Mouse (Mus musculus) cortical plate, adult 2 months (tissue): ENCODE data around the gene Crk. TPM values are rescaled to one million over a fixed set of nuclear protein-coding genes. Genes with fewer than 3 reads are reported as not detected.
A peak's percentile ranks its signal among the peaks of the same experiment; 100 is the strongest.

Experiments used
- H3K27ac ChIP-seq: fragments of 200-500 bp; 2 replicates; pipeline ENCODE4 v1.5.1; 2012; ENCODE audit warnings: low read length, control low read depth, inconsistent platforms; ENCODE audit not compliant: insufficient read depth
- H3K4me1 ChIP-seq: fragments of 200-500 bp; 2 replicates; pipeline ENCODE4 v1.6.1; 2011; ENCODE audit warnings: low read length; ENCODE audit not compliant: control insufficient read depth, insufficient read depth
- H3K4me3 ChIP-seq: fragments of 200-500 bp; 2 replicates; pipeline ENCODE4 v1.5.1; 2011; ENCODE audit warnings: mild to moderate bottlenecking, low read length, control low read depth; ENCODE audit not compliant: insufficient read depth
- CTCF ChIP-seq: fragments of 200-500 bp; IDR thresholded peaks from 2 replicates; pipeline ENCODE4 v1.5.1; 2011; ENCODE audit warnings: mild to moderate bottlenecking, control low read depth, low read length; ENCODE audit not compliant: insufficient read depth; ENCODE audit errors: extremely low read depth
- POLR2A ChIP-seq: fragments of 200-500 bp; IDR thresholded peaks from 2 replicates; pipeline ENCODE4 v1.6.1; 2011; ENCODE audit warnings: mild to moderate bottlenecking, low read length, control low read depth; ENCODE audit not compliant: insufficient read depth; ENCODE audit errors: extremely low read depth
- polyA plus RNA-seq: library from polyadenylated mRNA; depleted of rRNA; stranded (reverse); fragments of >200 nt; gene quantifications from 2 replicates; pipeline ENCODE4 v1.2.3, GENCODE M21; 2012; rRNA removed

Crk gene
- 80.5 and 82.5 TPM in 2 replicates for polyA plus RNA-seq

DNA sequence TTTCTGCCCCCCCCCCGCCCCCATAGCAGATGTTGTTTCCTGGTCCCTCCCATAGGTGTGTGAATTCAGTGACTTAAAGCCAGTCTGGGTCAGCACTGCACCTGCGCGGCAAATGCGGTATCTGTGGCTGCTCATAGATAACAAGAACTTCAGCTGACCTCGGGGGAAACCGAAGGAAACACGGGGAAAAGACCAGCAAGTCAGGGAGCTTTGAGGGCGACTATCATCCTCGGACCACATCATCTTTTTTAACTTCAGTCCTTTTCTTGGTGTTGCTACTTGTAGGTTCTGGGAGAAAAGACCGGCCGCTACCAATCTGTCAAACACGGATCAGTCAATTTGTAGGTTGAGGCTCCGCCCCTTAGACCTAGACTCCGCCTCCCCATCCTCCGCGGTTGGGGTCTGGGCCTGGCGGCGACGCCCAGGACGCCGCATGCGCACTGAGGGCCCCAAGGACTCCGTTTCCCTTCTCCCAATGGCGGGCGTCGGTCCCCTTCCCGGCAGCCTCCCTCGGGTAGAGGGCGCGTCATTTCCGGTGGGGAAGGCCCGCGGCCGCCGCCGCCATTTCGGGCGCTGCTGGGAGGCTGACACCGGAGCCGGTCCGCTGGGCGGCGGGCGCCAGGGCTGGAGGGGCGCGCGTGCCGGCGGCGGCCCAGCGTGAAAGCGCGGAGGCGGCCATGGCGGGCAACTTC, at the start of gene Crk:
TSS of gene Crk (plus strand) at position 513 of the 692 bp plus-strand sequence.
- peak within 1 kb of the TSS; percentile 95 for H3K4me3 ChIP-seq
- peak within 1 kb of the TSS; percentile 90 for H3K27ac ChIP-seq
- TF ChIP-seq POLR2A, result 0 out of 2 replicates have a peak, but pooled peaks have one; percentile 49
- no peak for TF ChIP-seq CTCF
- H3K4me1 ChIP-seq, result peaks cover 1% of the 10 kb centered on the region; the same call in 1 of the 2 replicates

DNA sequence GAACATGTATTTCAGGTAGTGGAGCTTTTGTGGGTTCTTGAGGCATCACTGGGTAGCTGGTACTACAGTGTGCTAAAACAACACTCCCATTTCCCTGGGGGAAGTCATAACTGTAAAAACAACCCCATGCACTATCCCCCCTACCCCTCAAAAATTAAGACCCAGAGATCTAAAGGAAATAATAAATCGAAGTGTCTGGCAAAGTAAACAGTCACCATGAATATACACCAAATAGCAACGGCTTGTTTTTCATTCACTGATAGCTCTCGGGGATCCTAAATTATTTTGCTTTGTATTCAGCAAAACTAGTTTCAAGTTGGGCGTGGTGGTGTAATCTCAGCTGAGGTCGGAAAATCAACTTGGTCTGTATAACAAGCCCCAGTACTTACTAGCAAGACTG, 49.0 kb upstream of the Crk start:
- Histone ChIP-seq H3K27ac (no peak overlapping the region), H3K4me3 (peak overlapping the region; percentile 73; the same call in 1 of the 2 replicates), H3K4me1 (peaks cover 6% of the 10 kb centered on the region; the same call in 1 of the 2 replicates)
- no peak for TF ChIP-seq POLR2A
- TF ChIP-seq CTCF, result no peak

DNA sequence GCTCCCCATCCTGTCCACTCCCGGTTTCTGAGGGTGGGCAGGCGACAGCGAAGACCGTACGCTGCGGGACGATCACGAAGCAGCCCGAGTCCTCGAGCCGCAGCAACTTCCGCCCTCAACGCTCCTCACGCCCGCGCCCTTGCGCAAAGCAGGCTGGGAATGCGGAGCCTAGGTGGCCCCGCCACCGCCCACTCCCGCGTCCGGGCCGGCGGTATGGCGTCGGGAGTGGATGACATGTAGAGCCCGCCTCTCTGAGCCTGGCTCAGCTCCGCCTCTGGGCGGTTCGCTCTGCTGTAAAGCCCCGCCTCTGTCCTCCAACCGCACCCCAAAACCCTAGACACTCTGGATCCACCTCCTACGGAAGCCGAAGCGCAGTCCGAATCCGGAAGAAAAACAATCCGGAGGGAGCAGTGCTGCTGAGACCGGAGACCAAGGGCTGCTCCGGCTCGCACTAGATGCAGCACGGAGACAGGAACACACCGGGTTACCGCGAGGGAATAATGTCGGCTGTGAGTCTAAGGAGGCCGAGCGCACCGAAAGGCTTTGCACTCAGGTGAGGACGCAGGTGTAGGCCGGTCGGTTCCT, 48.3 kb upstream of the Crk start, which contains the start of gene Inpp5k:
TSS of gene Inpp5k (plus strand) at position 344 of the 585 bp plus-strand sequence.
- Histone ChIP-seq H3K4me1 (peaks cover 6% of the 10 kb centered on the region; the same call in 1 of the 2 replicates), H3K4me3 (peak within 1 kb of the TSS; percentile 73), H3K27ac (no peak within 1 kb of the TSS)
- TF ChIP-seq POLR2A, result peak; percentile 83
- TF ChIP-seq CTCF, result no peak

DNA sequence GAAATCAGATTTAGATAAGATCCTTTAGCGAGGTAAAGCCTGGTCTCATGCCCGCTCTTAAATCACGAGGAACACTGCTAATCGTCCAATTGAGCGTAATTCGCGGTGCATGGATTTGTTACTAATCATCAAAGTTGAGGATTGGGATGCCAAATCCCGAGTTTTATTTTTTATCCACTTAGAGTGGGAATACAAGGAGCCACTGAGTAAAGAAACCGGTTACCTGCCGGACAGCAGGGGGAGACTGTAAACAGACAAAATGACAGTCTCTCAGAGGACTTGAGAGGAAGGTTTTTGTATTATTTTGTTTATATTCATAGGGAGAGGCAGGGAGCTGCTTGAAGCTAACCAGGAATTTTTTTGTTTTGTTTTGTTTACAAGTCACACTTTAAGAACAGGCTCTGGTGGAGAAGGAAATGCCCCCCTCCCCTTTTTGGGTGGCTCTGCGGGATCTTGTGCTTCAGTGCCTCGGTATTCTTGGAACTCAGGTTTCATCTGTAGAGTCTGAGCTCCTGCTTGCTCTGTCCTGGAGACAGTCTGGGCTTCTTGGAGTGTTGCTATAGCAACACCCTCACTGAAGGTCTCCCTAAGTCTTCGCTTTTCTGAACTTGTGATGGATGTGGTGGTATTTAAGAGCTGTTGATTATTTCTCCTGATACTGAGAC, 47.4 kb upstream of the Crk start:
- peak overlapping the region; percentile 73 for H3K4me3 ChIP-seq

DNA sequence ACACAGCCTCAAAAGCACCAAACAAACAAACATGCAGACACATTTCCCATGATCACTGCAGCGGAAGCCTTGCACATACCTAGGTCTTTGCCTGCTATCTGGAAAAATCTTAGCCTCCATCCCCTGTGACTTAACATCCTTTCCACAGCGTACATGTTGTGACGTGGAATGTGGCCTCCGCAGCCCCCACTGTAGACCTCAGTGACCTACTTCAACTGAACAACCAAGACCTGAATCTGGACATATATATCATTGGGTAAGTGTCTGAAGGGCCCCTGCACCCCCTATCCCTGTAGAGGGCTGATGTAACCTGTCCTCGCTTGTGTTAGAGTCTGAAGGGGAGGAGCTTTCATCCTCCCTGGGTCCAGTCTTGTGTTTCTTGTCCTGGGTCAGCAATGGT, 46.1 kb upstream of the Crk start:
- H3K27ac ChIP-seq, result no peak overlapping the region
- no peak overlapping the region for H3K4me3 ChIP-seq
- TF ChIP-seq CTCF (no peak), POLR2A (no peak)
- H3K4me1 ChIP-seq, result peaks cover 6% of the 10 kb centered on the region; the same call in 1 of the 2 replicates

More for the DNA sequence above, 47.4 kb upstream of the Crk start:
- no peak for TF ChIP-seq POLR2A
- peak; percentile 5; the same call in 1 of the 2 replicates for TF ChIP-seq CTCF
- Histone ChIP-seq H3K4me1 (peaks cover 6% of the 10 kb centered on the region; the same call in 1 of the 2 replicates), H3K27ac (no peak overlapping the region)

DNA sequence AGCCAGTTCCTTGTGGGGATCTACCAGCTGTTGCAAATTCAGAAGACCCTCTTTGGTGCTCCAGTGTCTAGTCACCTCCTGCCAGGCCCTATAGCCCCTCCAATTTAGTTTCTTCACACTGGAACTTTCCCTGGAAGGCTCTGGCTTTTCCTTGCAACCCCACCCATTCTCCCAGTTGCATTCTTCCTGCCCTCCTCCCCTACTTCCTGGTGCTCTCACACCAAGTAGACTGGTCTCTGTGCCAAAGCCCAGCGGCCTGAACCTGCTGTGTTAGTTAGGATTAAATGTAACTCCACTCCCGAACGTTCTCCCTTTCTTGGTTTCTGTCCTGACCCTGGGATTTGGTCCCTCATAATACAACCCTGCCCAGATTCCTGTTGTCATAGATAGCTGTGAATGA, 44.3 kb upstream of the Crk start:
- H3K4me1 ChIP-seq, result peaks cover 6% of the 10 kb centered on the region; the same call in 1 of the 2 replicates
- no peak overlapping the region for H3K4me3 ChIP-seq
- no peak overlapping the region for H3K27ac ChIP-seq
- TF ChIP-seq POLR2A (no peak), CTCF (no peak)

DNA sequence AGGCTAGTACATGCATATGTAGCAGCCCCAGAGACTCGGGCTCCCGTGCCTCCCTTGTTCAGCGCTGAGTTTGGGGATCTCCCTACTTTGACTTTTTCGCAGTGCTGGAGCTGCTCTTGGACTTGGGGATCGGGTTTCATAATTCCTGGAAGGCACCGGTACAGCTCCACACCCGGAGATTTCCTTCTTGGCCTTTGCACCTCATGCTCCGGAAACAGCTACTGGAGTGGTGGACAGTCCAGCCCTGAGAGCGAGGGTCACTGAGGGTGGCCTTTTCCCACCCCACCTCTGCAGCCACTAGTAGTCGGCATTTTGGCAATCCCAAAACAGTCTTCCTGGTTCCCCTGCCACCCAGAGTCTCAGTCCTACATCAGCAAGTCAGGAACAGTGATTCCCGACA, 43.7 kb upstream of the Crk start:
- no peak overlapping the region for H3K4me3 ChIP-seq
- H3K4me1 ChIP-seq, result peaks cover 6% of the 10 kb centered on the region; the same call in 1 of the 2 replicates
- H3K27ac ChIP-seq, result no peak overlapping the region
- no peak for TF ChIP-seq POLR2A
- no peak for TF ChIP-seq CTCF

DNA sequence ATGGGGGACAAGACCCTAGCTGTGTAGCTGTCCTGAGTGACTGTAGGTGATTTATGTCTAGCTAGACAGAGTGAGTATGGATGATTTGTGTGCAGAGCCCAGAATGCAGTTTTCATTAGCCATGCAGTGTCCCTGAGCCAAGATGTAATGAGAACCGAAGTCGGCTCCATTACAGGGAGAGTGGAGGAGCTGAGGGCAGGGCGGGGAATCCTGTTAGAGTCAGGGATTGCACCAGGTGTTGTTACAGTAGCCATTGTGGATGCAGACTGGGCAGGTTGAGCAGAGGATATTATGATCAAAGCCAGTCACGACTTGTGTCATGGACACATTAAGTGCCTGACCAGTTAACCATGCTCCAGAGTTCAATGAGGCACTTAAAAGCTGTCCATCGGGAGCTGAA, 35.7 kb upstream of the Crk start:
- TF ChIP-seq POLR2A (no peak), CTCF (no peak)
- Histone ChIP-seq H3K4me3 (no peak overlapping the region), H3K4me1 (peaks cover 3% of the 10 kb centered on the region), H3K27ac (no peak overlapping the region)

DNA sequence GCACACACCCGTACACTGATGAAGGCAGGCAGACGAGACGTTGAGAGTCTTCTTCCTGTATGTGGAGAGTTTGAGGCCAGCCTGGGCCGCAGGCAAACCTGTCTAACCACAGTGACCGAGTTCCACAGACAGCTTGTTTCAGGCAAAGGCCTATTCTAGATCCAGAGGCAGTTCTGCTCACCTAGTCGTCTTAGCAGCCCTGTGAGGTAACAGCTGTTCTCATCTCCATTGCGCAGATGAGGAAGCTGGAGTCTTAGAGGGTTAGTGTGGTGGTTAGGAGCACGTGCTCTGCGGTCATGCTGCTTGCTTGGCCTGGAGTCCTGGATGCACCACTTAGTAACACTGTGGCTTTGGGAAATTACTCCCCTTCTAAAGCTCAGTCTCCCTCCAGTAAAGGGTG, 34.4 kb upstream of the Crk start:
- H3K4me3 ChIP-seq, result no peak overlapping the region
- TF ChIP-seq CTCF (no peak), POLR2A (no peak)
- H3K4me1 ChIP-seq, result peaks cover 3% of the 10 kb centered on the region
- H3K27ac ChIP-seq, result no peak overlapping the region

DNA sequence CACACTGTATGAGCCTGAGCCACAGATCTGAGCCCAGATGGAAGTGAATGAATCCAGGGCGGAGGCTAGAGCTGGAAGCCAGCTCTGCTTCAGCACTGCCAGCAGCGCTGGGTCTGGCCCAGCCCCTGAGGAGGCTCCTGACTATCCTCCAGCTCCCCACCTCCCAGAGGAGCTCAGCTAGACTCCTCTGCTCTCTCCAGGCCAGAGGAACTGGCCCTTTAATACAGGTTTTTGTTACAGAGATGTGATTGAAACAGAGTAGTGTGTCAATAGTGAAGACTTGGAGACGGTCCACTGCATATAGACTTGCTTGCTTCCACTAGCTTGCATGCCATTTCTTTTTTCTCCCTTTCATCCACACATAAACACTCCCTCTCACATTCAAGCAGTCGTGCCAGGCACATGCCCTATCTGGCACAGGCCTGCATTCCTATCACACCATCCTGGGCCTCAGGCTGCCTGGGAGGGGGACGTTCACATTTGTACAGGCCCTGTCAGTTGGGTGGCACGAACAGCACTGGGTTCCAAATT, 31.3 kb upstream of the Crk start:
- Histone ChIP-seq H3K4me1 (peaks cover 3% of the 10 kb centered on the region), H3K4me3 (no peak overlapping the region), H3K27ac (no peak overlapping the region)
- no peak for TF ChIP-seq CTCF
- no peak for TF ChIP-seq POLR2A
